Mouse (Mus musculus) layer of hippocampus, adult 9-10 months (tissue): Measurements from ENCODE around the gene Bend7.

Source experiments
- DNase-seq: peaks from one replicate; pipeline ENCODE4 v3.0.0; 2022; ENCODE audit warnings: low spot score

Bend7 gene

GRCm38 (mm10) chr2:4717769-4718661 lies at the start of gene Bend7:
Gene Bend7, plus strand, starts transcription at chr2:4717831.
- no peak for DNase-seq

- DNase-seq, result no peak
Measured at GRCm38 (mm10) chr2:4668626-4669025, 49.0 kb upstream of the Bend7 start.

GRCm38 (mm10) chr2:4669701-4670100 lies 47.9 kb upstream of the Bend7 start:
- no peak for DNase-seq

GRCm38 (mm10) chr2:4671636-4672035 lies 46.0 kb upstream of the Bend7 start:
- no peak for DNase-seq

GRCm38 (mm10) chr2:4679886-4680285 lies 37.7 kb upstream of the Bend7 start:
- no peak for DNase-seq

GRCm38 (mm10) chr2:4711262-4711661 lies 6.4 kb upstream of the Bend7 start:
- DNase-seq, result no peak

GRCm38 (mm10) chr2:4717081-4717768 lies 406 bp upstream of the Bend7 start:
- no peak for DNase-seq

- DNase-seq, result no peak
Measured at GRCm38 (mm10) chr2:4723088-4723487, 5.5 kb downstream of the Bend7 start.

- DNase-seq, result no peak
Measured at GRCm38 (mm10) chr2:4730161-4730560, 12.5 kb downstream of the Bend7 start.

- DNase-seq, result no peak
Measured at GRCm38 (mm10) chr2:4733971-4734370, 16.3 kb downstream of the Bend7 start.

GRCm38 (mm10) chr2:4736095-4736797 lies 18.6 kb downstream of the Bend7 start:
- no peak for DNase-seq

- DNase-seq, result no peak
Measured at GRCm38 (mm10) chr2:4736798-4737155, 19.1 kb downstream of the Bend7 start.

- DNase-seq, result no peak
Measured at GRCm38 (mm10) chr2:4751918-4752317, 34.3 kb downstream of the Bend7 start.

GRCm38 (mm10) chr2:4755716-4756115 lies 38.1 kb downstream of the Bend7 start:
- DNase-seq, result no peak

- DNase-seq, result no peak
Measured at GRCm38 (mm10) chr2:4757218-4757617, 39.6 kb downstream of the Bend7 start.

GRCm38 (mm10) chr2:4760741-4761140 lies 43.1 kb downstream of the Bend7 start:
- DNase-seq, result no peak

GRCm38 (mm10) chr2:4761906-4762305 lies 44.3 kb downstream of the Bend7 start:
- no peak for DNase-seq

- no peak for DNase-seq
Measured at GRCm38 (mm10) chr2:4764071-4764470, 46.4 kb downstream of the Bend7 start.

- DNase-seq, result no peak
Measured at GRCm38 (mm10) chr2:4770376-4770775, 52.7 kb downstream of the Bend7 start.

GRCm38 (mm10) chr2:4773911-4774310 lies 56.3 kb downstream of the Bend7 start:
- no peak for DNase-seq

GRCm38 (mm10) chr2:4777291-4777690 lies 59.7 kb downstream of the Bend7 start:
- no peak for DNase-seq

GRCm38 (mm10) chr2:4781641-4782040 lies 64.0 kb downstream of the Bend7 start:
- DNase-seq, result no peak

- no peak for DNase-seq
Measured at GRCm38 (mm10) chr2:4782401-4782800, 64.8 kb downstream of the Bend7 start.
